Mouse (Mus musculus): ENCODE results near the gene Rasd1. TPM values are rescaled to one million over a fixed set of nuclear protein-coding genes. Genes with fewer than 3 reads are reported as not detected.

Rasd1 gene
- polyA plus RNA-seq, 1 experiment from 2014 or later, result 0.66 TPM

DNA sequence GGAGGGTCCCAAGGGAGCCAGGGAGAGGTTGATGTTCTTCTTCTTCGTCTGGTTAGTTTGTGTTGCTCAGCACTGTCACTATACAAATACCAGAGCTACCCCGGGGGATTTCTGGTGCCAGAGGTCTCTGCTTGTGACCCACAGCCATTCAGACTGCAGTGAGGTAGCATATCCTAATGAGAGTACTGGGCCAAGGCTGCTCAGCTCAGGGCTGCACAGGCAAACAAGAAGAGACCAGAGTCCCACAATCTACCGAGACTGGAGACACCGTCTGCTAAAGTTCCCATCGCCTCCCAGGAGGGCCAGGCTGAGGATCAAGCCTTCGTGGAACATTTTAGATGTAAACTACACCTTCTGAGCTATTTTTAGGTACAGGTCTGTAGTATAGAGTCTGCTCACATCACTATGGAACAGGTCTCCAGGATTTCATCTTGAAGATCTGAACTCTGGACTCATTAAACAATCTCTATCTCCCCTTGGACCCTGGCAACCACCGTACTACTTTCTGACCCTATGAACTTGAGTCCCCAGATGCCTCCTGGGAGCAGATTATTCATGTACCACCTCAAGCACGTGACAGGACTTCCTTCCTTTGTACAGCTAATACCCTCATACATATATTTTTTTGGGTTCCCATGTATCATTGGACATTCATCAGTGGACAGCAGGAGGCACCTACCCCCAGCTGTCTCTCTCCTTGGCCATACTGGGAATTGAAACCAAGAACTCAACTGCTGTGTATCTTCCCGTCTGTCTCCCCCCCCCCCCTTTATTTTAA, 32.0 kb downstream of the Rasd1 start:
- 67% methylated on average over 9 of the region's 9 CpGs for WGBS
- Histone ChIP-seq H3K9me3 (ENCODE audit: control insufficient read depth, low read length) (no peaks in the 10 kb centered on the region), H3K27ac (ENCODE audit: low read depth, low read length) (no peak overlapping the region)

DNA sequence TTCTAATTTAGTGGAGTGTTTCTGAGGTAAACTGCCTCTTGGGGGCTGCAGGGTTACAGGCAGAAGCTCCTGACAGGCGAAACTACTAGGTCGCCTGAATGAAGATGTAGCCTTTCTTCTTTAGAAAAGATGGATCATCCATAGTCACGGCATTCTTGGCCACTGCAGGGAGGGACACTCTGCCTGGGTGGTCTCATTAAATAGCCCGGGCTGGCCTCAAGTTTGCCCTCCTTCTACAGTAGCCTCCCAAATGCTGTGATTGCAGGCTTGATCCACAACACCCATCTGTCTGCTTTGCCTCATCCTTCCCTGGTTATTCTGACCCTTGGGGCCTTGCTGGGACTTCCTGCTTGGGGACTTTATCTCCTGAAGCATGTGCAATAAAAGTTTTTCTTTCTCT, 34.7 kb downstream of the Rasd1 start:
- no peak overlapping the region for H3K9ac ChIP-seq (replicated peaks; ENCODE audit: low read depth, low read length)
- no peaks in the 10 kb centered on the region for H3K27me3 ChIP-seq (ENCODE audit: control insufficient read depth, insufficient read depth, low read length)
- WGBS, result 25% methylated on average over 4 of the region's 4 CpGs
- H3K27ac ChIP-seq (ENCODE audit: low read depth, low read length), result no peak overlapping the region
- ATAC-seq (ENCODE audit: low read depth), result no peak
- H3K4me3 ChIP-seq (ENCODE audit: low read depth, low read length), result no peak overlapping the region
- no peaks in the 10 kb centered on the region; the same call in 1 of the 2 replicates for H3K4me1 ChIP-seq (ENCODE audit: control insufficient read depth, insufficient read depth, low read length)
- H3K4me2 ChIP-seq (ENCODE audit: low read depth, low read length), result no peak overlapping the region
- H3K9me3 ChIP-seq (ENCODE audit: control insufficient read depth, low read length), result no peaks in the 10 kb centered on the region
- no peaks in the 10 kb centered on the region for H3K36me3 ChIP-seq (ENCODE audit: control insufficient read depth, insufficient read depth, low read length)

More for the DNA sequence above, 32.0 kb downstream of the Rasd1 start:
- Histone ChIP-seq H3K36me3 (ENCODE audit: control insufficient read depth, insufficient read depth, low read length) (no peaks in the 10 kb centered on the region), H3K4me1 (ENCODE audit: control insufficient read depth, insufficient read depth, low read length) (no peaks in the 10 kb centered on the region; the same call in 1 of the 2 replicates), H3K4me3 (ENCODE audit: low read depth, low read length) (no peak overlapping the region), H3K27me3 (ENCODE audit: control insufficient read depth, insufficient read depth, low read length) (no peaks in the 10 kb centered on the region), H3K4me2 (ENCODE audit: low read depth, low read length) (no peak overlapping the region), H3K9ac (replicated peaks; ENCODE audit: low read depth, low read length) (no peak overlapping the region)
- no peak for ATAC-seq (ENCODE audit: low read depth)

DNA sequence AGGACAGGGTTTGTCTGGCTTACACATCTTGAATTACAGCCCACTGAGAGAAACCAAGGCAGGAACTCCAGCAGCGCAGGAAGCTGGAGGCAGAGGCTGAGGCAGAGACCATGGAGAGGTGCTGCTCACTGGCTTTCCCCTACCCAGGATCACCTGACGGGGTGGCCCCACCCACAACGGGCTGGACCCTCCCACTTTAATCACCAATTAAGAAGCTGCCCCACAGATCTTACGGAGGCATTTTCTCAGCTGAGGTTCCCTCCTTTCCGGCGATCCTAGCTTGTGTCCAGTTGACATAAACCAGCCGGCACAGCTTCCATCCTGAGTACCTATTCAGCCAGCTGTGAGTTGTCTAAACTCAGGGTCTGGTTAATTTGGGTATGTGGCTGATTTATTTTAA, 43.5 kb downstream of the Rasd1 start:
- WGBS, result 18% methylated on average over 7 of the region's 7 CpGs
- no peak for ATAC-seq (ENCODE audit: low read depth)
- Histone ChIP-seq H3K4me2 (ENCODE audit: low read depth, low read length) (no peak overlapping the region), H3K27ac (ENCODE audit: low read depth, low read length) (no peak overlapping the region), H3K36me3 (ENCODE audit: control insufficient read depth, insufficient read depth, low read length) (no peaks in the 10 kb centered on the region), H3K9ac (replicated peaks; ENCODE audit: low read depth, low read length) (no peak overlapping the region), H3K4me3 (ENCODE audit: low read depth, low read length) (no peak overlapping the region), H3K9me3 (ENCODE audit: control insufficient read depth, low read length) (no peaks in the 10 kb centered on the region), H3K27me3 (ENCODE audit: control insufficient read depth, insufficient read depth, low read length) (no peaks in the 10 kb centered on the region), H3K4me1 (ENCODE audit: control insufficient read depth, insufficient read depth, low read length) (no peaks in the 10 kb centered on the region)

DNA sequence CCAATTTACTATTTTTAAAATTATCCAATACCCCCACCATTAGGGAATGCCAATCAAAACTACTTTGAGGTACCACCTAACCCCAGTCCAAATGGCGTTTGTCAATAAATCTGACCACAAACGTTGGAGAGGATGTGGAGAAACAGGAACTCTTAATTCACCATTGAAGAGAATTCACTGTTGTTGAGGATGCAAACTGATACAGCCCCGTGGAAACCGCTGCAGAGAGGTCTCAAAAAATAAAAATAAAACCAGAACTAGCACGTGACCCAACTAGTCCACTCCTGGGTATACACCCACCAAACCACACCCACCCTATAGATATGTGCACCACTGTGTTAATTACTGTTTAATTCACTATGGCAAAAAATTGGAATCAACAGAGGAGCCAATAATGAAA, 44.4 kb downstream of the Rasd1 start:
- no peak overlapping the region for H3K9ac ChIP-seq (replicated peaks; ENCODE audit: low read depth, low read length)
- H3K9me3 ChIP-seq (ENCODE audit: control insufficient read depth, low read length), result no peaks in the 10 kb centered on the region
- ATAC-seq (ENCODE audit: low read depth), result no peak
- no peaks in the 10 kb centered on the region for H3K4me1 ChIP-seq (ENCODE audit: control insufficient read depth, insufficient read depth, low read length)
- no peaks in the 10 kb centered on the region for H3K27me3 ChIP-seq (ENCODE audit: control insufficient read depth, insufficient read depth, low read length)
- H3K4me3 ChIP-seq (ENCODE audit: low read depth, low read length), result no peak overlapping the region
- no peak overlapping the region for H3K27ac ChIP-seq (ENCODE audit: low read depth, low read length)
- no peaks in the 10 kb centered on the region for H3K36me3 ChIP-seq (ENCODE audit: control insufficient read depth, insufficient read depth, low read length)
- WGBS, result 79% methylated on average over 5 of the region's 5 CpGs
- no peak overlapping the region for H3K4me2 ChIP-seq (ENCODE audit: low read depth, low read length)

DNA sequence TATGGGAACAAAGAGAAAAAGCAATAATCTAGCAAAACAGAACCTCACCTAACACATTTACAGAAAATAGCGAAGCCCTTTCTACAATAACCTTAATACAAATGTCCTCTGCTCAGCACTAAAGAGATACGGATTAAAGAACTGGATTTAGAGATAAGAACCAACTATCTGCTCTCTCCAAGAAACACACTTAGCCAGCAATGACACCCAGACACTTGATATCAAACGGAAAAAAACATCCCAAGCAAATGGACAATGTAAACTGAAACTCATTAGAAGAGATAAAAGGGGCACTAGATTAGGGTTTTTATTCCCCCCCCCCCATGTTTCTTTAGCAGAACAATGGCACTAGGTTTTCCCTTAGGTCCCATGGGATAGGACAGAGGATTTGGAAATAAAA, 45.3 kb downstream of the Rasd1 start:
- no peak overlapping the region for H3K4me2 ChIP-seq (ENCODE audit: low read depth, low read length)
- H3K36me3 ChIP-seq (ENCODE audit: control insufficient read depth, insufficient read depth, low read length), result no peaks in the 10 kb centered on the region
- H3K4me3 ChIP-seq (ENCODE audit: low read depth, low read length), result no peak overlapping the region
- H3K4me1 ChIP-seq (ENCODE audit: control insufficient read depth, insufficient read depth, low read length), result no peaks in the 10 kb centered on the region
- no peaks in the 10 kb centered on the region for H3K9me3 ChIP-seq (ENCODE audit: control insufficient read depth, low read length)
- ATAC-seq (ENCODE audit: low read depth), result no peak
- H3K27me3 ChIP-seq (ENCODE audit: control insufficient read depth, insufficient read depth, low read length), result no peaks in the 10 kb centered on the region
- WGBS, result 81% methylated on average over 3 of the region's 3 CpGs
- no peak overlapping the region for H3K27ac ChIP-seq (ENCODE audit: low read depth, low read length)
- no peak overlapping the region for H3K9ac ChIP-seq (replicated peaks; ENCODE audit: low read depth, low read length)

DNA sequence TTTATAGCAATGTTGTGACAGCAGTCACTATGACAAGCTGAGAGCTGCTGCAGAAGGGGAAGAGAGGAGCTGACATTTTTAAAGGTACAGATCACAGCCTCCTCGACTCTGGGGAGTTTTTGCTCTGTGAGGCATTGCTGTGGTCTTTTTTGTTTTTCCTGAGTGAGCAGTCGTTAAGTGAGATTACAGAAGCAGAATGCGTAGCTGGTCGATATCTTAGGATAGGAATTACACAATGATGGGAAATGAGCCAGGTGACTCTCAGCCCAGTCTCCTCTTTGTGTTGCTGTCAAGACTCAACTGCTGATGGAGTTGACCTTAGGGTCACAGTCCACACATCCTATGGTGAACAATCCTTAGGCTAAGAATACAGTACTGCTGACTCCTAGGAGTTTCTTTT, 46.7 kb downstream of the Rasd1 start:
- ATAC-seq (ENCODE audit: low read depth), result no peak
- H3K9me3 ChIP-seq (ENCODE audit: control insufficient read depth, low read length), result no peaks in the 10 kb centered on the region
- no peaks in the 10 kb centered on the region for H3K4me1 ChIP-seq (ENCODE audit: control insufficient read depth, insufficient read depth, low read length)
- H3K9ac ChIP-seq (replicated peaks; ENCODE audit: low read depth, low read length), result no peak overlapping the region
- no peak overlapping the region for H3K4me3 ChIP-seq (ENCODE audit: low read depth, low read length)
- no peaks in the 10 kb centered on the region for H3K36me3 ChIP-seq (ENCODE audit: control insufficient read depth, insufficient read depth, low read length)
- no peak overlapping the region for H3K4me2 ChIP-seq (ENCODE audit: low read depth, low read length)
- H3K27ac ChIP-seq (ENCODE audit: low read depth, low read length), result no peak overlapping the region
- H3K27me3 ChIP-seq (ENCODE audit: control insufficient read depth, insufficient read depth, low read length), result no peaks in the 10 kb centered on the region
- WGBS, result 63% methylated on average over 4 of the region's 4 CpGs

DNA sequence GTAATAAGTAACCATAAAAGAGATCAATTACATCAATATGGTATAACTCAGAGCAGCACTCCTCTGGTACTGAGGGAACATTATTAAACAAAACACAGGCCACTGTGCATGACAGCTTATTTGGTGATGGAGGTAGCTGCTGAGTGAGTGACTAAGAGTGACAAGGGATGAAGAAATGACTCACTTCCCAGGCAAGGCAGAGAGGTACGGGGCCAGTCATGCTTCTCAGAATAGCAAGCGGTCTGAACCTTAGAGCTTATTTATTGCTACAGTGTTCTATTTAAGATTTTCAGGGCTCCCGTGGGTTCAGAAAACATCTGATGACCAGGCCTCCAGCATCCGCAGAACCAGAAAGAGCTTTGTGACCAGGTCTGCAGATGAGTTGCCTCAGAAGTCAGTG, 51.0 kb downstream of the Rasd1 start:
- WGBS, result 79% methylated on average over 4 of the region's 4 CpGs
- Histone ChIP-seq H3K9me3 (ENCODE audit: control insufficient read depth, low read length) (no peaks in the 10 kb centered on the region), H3K27me3 (ENCODE audit: control insufficient read depth, insufficient read depth, low read length) (no peaks in the 10 kb centered on the region), H3K4me3 (ENCODE audit: low read depth, low read length) (no peak overlapping the region), H3K36me3 (ENCODE audit: control insufficient read depth, insufficient read depth, low read length) (no peaks in the 10 kb centered on the region), H3K4me1 (ENCODE audit: control insufficient read depth, insufficient read depth, low read length) (no peaks in the 10 kb centered on the region), H3K4me2 (ENCODE audit: low read depth, low read length) (no peak overlapping the region), H3K9ac (replicated peaks; ENCODE audit: low read depth, low read length) (no peak overlapping the region), H3K27ac (ENCODE audit: low read depth, low read length) (no peak overlapping the region)
- ATAC-seq (ENCODE audit: low read depth), result no peak

Other genes starting within 250 kb of the Rasd1 start
- gene Pld6, start 177.3 kb downstream of the Rasd1 start, polyA plus RNA-seq (2014; fragmentation: Nextera tagmentation; extraction: Ambion mirVana), result 3.6 and 4.4 TPM in 2 replicates
- 39.3 and 41.6 TPM in 2 replicates for gene Flcn, start 154.9 kb downstream of the Rasd1 start, polyA plus RNA-seq (2014; fragmentation: Nextera tagmentation; extraction: Ambion mirVana)
- 69.6 and 80.7 TPM in 2 replicates for gene Nt5m, start 125.5 kb downstream of the Rasd1 start, polyA plus RNA-seq (2014; fragmentation: Nextera tagmentation; extraction: Ambion mirVana)
- gene Cops3, start 125.1 kb downstream of the Rasd1 start, polyA plus RNA-seq (2014; fragmentation: Nextera tagmentation; extraction: Ambion mirVana), result 211 and 212 TPM in 2 replicates
- 36.7 and 39.4 TPM in 2 replicates for gene Med9, start 16.7 kb downstream of the Rasd1 start, polyA plus RNA-seq (2014; fragmentation: Nextera tagmentation; extraction: Ambion mirVana)
- gene Pemt, start 81.5 kb upstream of the Rasd1 start, polyA plus RNA-seq (2014; fragmentation: Nextera tagmentation; extraction: Ambion mirVana), result 9.0 and 9.3 TPM in 2 replicates
- 34.1 and 35.7 TPM in 2 replicates for gene Rai1, start 140.1 kb upstream of the Rasd1 start, polyA plus RNA-seq (2014; fragmentation: Nextera tagmentation; extraction: Ambion mirVana)